Mouse (Mus musculus) inflammation-experienced regulatory T-cells, adult 6 months (primary cell): Measurements from ENCODE around the gene Fignl1. TPM values are rescaled to one million over a fixed set of nuclear protein-coding genes. Genes with fewer than 3 reads are reported as not detected.

Source experiments
- ATAC-seq: one replicate; pipeline ENCODE4 v1.8.0; 2017
- polyA plus RNA-seq, 3 experiments: library from polyadenylated mRNA; unstranded; fragments of 100-300 nt; shearing (Covaris generic); gene quantifications; one replicate each; pipeline ENCODE4 v1.2.1; 2017

The Fignl1 gene
- polyA plus RNA-seq, 3 experiments from 2014 or later, result 8.4 to 75.9 (median 10.4) TPM

DNA sequence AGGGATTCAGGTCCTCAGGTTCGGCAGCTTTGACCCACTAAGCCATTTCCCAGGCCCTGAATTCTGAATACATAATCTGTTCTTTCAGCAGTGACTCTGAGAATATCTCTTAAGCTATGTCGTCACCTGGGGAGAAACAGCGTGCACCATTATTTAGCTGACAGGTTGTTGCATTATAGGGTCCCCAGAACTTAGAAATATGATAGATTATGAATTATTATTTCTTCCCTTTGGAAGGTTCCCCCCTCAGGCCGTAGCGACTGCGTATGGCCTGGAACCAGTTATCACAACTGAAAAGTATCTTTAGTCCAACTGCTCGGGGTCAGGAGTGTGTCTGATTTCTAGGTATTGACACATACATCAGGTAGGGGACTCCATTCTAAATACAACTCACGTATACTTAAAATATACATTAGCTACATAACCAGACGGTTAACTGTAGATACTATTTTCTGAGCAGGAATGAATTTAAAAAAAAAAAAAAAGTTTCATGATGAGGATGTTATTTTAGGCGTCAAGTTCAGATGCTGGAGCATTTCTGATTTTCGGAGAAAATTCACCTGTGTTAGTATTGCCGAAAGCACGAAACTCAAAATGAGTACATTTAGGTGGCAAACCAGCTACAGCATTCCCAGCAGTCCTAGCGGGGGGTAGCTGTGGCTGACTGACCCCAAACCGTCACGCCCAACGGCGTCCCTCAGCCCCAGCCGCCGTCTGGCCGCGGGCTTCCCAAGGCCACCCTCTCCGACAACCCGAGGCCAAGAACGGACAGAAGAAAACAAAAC is 535 bp downstream of the Fignl1 start:
- ATAC-seq, result no peak

DNA sequence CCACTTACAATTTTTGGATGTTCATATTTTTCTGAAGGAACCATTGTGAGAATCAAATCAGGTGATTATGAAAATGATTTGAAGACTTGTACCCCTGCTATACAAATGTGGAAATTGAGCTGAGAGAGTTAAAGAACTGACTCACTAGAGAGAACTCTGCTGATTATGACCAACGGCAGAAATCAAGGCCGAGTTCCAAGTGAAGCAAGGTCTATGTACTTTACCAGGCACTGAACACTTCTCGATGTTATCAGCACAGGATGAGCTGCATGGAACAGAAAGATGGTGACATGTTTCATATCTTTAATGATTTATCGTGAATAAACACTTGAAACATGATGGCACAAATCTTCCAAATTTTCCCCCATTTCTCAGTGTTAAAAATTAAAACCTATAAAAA is 2.8 kb downstream of the Fignl1 start:
- ATAC-seq, result no peak

- ATAC-seq, result no peak
Measured at GRCm38 (mm10) chr11:11804421-11804820, 4.3 kb downstream of the Fignl1 start.

- no peak for ATAC-seq
Measured at GRCm38 (mm10) chr11:11801067-11801466, 7.7 kb downstream of the Fignl1 start.

DNA sequence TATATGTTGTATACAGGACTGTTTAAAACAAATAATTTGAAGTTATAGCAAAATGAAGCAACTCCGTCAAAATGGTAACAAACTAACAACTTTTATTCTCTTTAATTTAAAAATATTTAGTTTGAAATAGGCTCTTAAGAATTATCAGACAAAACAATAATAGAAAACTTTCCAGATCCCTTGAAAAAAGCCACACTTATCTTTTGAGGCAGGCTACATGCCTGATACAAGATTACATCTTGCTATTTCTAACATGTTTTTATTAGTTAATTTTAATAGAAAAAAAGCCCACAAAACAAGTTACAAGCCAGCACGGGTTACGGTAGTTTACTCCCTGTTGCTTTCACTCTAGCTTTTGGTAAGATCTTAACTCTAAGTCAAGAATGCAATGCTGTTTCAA is 8.5 kb downstream of the Fignl1 start:
- no peak for ATAC-seq

DNA sequence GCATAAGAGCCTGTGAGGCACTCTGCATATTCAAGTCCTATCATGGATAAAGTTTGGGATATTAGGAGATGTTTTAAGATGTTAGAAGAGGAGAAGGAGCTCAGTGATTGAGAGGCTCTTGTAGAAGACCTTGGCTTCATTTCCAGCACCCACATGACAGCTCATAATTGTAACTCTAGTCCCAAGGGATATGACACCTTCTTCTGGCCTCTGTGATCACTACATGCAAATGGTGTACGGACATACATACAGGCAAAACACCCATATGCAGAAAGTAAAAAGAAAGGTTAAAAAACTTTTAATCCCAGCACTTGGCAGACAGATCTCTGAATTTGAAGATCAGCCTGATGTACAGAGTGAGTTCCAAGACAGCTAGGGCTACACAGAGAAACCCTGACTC is 10.1 kb downstream of the Fignl1 start:
- ATAC-seq, result no peak

- ATAC-seq, result no peak
Measured at GRCm38 (mm10) chr11:11794626-11795025, 14.1 kb downstream of the Fignl1 start.

GRCm38 (mm10) chr11:11788521-11788974 is 20.2 kb downstream of the Fignl1 start:
- peak; percentile 93 for ATAC-seq

DNA sequence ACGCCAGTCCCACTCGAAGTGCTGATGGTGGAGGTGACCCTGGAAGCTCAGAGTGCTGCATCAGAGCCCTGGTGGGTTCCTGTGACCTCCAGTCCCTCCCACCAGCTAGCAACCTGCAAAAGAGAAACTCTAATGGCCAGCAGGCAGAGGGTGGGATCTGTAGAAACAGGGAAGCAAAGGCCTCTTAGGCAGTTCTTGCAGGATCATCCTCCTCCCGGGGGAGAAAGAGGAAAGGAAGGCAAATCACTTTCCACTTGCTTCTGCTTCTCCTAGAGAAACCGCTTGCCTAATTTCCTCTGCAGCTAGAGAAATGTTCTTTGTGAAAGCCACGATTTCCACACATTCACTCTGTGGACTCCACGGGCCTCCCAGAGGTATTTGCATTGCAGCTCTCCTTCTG is 23.3 kb downstream of the Fignl1 start:
- ATAC-seq, result no peak

- ATAC-seq, result no peak
Measured at GRCm38 (mm10) chr11:11781728-11782127, 27.0 kb downstream of the Fignl1 start.

GRCm38 (mm10) chr11:11778345-11778744 is 30.4 kb downstream of the Fignl1 start:
- ATAC-seq, result no peak

DNA sequence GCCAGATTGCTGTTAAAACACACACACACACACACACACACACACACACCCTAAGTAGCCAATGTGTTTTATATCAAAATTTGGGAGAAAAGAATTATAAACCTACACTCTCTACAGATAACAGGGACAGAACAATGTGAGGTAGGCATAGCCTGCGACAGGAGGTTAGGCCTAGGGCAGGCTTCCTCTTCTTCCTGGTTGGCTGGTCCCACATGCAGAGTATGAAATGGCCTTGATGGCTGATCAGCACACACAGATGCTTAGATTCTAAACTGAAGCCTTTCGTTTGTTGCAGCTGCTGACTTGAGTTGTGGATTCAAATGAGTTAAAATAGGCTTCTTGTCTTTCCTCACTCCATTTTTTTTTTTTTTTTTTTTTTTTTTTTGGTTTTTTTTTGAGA is 31.0 kb downstream of the Fignl1 start:
- no peak for ATAC-seq

DNA sequence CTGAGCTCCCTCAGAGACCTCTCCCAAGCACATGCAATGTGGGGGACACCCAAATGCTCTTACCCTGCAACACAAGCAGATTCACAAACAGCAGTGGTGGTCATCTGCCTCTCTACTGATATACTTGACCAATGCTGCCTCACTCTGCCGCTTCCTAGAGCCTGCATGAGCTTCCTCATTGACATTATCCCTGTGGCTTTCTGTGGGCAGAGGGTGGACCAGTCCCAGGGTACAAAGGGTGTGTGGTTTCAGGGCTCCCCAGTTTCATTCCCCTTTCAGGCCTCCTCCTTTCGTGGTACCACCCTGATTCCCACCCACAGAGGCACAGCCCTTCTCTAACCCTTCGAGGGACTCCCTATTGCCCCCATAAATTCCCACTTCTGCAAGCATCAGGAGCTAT is 31.5 kb downstream of the Fignl1 start:
- no peak for ATAC-seq

DNA sequence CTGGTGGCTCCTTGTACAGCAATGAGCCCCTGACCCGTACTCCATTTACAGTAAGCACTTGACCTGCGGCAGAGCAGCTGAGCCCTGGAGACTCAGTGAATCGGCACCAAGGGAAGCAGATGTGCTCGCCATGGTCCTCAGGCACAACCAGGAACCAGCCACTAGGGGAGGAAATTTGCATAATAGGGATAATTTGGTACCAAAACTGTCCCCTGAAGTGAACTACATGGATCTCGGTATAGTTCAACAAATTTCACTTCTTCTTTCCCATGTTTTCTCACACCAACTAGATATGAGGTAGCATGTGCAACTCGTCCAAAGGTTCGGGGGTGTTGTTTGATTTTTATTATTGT is 32.0 kb downstream of the Fignl1 start:
- ATAC-seq, result no peak

DNA sequence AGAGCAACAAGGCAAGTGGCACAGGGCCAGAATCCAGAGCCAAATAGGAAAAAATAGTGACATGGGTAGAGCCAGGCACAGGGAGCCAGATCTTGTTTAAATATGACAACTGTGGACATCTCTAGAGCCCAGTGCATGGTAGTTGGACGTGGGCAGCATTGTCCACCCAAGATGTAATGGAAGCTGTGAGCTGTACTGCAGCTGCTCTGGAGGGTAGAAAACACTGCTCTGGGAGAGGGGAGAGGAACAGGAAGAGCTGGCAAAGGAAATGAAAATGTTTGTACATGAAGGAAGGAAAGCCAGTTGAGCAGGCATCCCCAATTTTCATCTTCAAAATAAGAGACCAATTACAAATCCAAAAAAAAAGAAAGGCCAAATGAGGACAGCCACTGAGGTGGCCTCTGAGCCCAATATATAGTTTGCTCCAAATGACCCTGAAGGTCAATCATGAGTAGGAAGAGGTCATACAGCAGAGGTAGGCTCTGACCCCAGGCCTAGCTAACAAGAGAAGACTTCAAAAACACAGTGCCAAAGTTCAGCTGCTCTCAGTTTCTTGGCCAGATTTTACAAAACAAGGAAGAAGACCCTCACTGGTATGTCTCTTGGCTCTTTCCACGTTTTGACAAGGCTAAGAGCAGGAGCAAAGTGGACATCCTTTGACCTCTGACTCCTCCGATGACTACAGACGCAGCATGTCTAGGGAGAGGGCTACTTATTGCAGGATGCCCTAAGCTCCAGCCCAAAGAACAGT is 32.5 kb downstream of the Fignl1 start:
- ATAC-seq, result no peak

DNA sequence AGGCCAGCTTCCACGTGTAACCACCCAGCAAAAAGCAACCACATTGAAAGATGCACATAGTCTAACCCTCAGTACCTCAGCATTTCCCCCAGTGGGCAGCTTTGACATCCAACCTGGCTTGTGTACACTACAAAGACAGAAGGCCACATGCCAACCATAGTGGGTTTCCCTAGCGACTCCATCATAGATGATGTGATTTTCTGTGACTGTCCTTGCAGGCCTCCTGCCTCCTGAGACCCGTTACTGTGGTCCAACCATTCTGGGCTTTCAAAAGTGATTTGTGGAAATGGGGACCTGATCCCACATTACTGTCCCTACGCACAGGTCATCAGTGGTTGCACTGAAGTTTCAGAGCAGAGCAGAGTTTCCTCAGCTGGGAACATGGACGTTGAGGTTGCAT is 33.9 kb downstream of the Fignl1 start:
- no peak for ATAC-seq

DNA sequence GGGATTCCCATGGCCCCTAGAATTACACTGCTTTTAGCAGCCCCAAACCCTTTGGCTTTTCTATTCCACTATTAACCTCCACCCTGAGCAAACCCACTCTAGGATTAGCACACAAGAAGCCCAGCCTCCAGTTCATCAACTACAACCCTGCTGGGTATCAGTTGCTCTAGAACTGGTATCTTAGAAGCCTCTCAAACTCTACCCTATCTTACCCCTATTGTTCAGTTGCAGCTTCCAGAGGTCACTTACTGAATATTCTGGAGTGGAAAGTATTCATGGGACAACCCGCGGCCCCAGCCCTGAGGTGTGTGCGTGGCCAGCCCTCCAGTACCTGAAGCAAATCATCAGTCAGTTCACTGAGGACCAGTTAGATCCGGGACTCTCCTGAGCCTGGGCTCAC is 34.4 kb downstream of the Fignl1 start:
- peak; percentile 15 for ATAC-seq

DNA sequence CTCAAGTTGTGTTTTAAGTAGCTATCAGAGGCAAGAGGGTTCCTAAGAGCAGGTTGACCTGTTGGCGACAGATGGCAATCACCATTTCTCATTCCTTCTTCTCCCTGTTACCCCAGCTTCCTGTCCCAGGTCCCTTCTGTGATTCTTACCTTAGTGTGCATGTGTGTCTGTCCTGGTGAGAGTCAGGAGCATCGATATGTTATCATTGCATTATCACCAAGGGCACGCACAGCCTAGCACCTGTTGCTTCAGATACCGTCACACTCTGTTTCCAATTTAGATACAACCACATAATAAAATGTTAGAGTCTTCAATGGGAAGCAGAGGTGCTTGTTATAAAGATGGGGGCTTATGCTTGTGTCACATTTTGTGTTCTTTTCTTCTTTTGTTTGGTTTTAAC is 36.6 kb downstream of the Fignl1 start:
- no peak for ATAC-seq

GRCm38 (mm10) chr11:11770691-11771090 is 38.1 kb downstream of the Fignl1 start:
- ATAC-seq, result no peak

DNA sequence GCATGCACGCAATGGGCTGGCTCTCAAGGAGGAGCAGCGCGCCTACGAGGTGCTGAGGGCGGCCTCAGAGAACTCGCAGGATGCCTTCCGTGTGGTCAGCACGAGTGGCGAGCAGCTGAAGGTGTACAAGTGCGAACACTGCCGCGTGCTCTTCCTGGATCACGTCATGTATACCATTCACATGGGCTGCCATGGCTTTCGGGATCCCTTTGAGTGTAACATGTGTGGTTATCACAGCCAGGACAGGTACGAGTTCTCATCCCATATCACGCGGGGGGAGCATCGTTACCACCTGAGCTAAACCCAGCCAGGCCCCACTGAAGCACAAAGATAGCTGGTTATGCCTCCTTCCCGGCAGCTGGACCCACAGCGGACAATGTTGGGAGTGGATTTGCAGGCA is 39.5 kb downstream of the Fignl1 start:
- no peak for ATAC-seq

- ATAC-seq, result no peak
Measured at GRCm38 (mm10) chr11:11768057-11768456, 40.7 kb downstream of the Fignl1 start.

GRCm38 (mm10) chr11:11766736-11767135 is 42.0 kb downstream of the Fignl1 start:
- no peak for ATAC-seq

DNA sequence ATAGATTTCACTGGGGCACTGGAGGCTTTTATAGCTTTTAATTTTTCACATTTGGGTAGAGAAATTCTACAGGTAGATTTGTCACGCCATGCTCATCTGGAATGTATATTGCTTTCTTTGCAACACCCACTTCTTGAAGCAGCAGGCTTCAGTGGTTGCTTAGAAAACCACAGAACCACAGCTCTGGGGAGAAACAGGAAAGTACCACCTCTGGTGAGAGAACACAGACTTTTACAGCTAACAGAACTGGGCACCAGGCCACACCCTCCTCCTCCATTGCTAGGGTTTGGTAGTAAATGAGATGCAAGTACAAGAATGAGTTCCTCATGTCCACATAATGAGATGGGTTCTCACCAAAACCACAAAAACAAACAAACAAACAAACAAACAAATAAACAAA is 42.7 kb downstream of the Fignl1 start:
- ATAC-seq, result peak; percentile 96

DNA sequence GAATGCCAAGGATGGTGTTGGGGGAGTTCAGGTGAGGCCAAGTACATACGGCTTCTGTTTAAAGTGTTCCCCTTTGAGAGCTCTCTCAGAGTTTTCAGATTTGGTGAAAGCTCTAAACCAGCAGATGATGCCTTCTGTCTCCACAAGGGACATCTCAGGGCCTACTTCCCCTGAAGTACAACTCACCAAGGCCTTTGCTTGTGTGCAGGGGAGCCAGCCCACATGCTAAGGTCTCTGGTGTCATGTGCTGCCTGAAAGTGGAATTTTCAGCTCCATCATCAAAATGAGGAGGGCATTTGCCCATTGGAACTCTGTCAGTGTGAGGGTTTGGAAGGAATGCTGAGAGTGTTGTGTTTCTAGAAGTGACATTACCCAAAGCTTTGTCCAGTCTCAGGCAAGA is 43.3 kb downstream of the Fignl1 start:
- peak; percentile 11 for ATAC-seq
